Mouse (Mus musculus): ENCODE results near the gene Clcc1. TPM values are rescaled to one million over a fixed set of nuclear protein-coding genes. Genes with fewer than 3 reads are reported as not detected.
"Not testable (repeated sequence)": the region's sequence is repeated elsewhere in the genome, so short reads cannot be mapped to it uniquely, and the experiment has no call there.

Gene Clcc1
- 44.4 and 47.1 TPM in 2 replicates for polyA plus RNA-seq (2016; fragmentation: Nextera tagmentation; extraction: Ambion mirVana)

- H3K27me3 ChIP-seq (replicated peaks), result no peaks in the 10 kb centered on the region
- peak within 1 kb of the TSS; percentile 92 for H3K9ac ChIP-seq
- peaks cover 23% of the 10 kb centered on the region for H3K4me1 ChIP-seq
- no peaks in the 10 kb centered on the region for H3K9me3 ChIP-seq (replicated peaks)
- H3K36me3 ChIP-seq, result peaks cover 5% of the 10 kb centered on the region
- H3K27ac ChIP-seq, result peak within 1 kb of the TSS; percentile 82
- H3K4me2 ChIP-seq, result peak within 1 kb of the TSS; percentile 88
- ATAC-seq, result peak; percentile 96
- H3K4me3 ChIP-seq, result peak within 1 kb of the TSS; percentile 76
- WGBS (ENCODE audit: insufficient replicate concordance), result under 1% methylated on average over 57 of the region's 57 CpGs
Measured at GRCm38 (mm10) chr3:108653710-108654379, at the start of gene Clcc1. TSS of gene Clcc1 (plus strand) at chr3:108653913.

- Histone ChIP-seq H3K4me2 (no peak overlapping the region), H3K36me3 (no peaks in the 10 kb centered on the region), H3K4me1 (no peaks in the 10 kb centered on the region), H3K4me3 (no peak overlapping the region), H3K9me3 (replicated peaks) (no peaks in the 10 kb centered on the region), H3K27ac (no peak overlapping the region), H3K27me3 (replicated peaks) (no peaks in the 10 kb centered on the region), H3K9ac (no peak overlapping the region)
- 24% methylated on average over 3 of the region's 3 CpGs for WGBS (ENCODE audit: insufficient replicate concordance)
- no peak for ATAC-seq
Measured at GRCm38 (mm10) chr3:108608906-108609305, 44.8 kb upstream of the Clcc1 start.

GRCm38 (mm10) chr3:108634761-108635160, 19.0 kb upstream of the Clcc1 start:
- Histone ChIP-seq H3K9me3 (replicated peaks) (no peaks in the 10 kb centered on the region), H3K9ac (no peak overlapping the region), H3K27me3 (replicated peaks) (no peaks in the 10 kb centered on the region), H3K36me3 (no peaks in the 10 kb centered on the region), H3K4me3 (no peak overlapping the region), H3K4me2 (no peak overlapping the region), H3K27ac (no peak overlapping the region), H3K4me1 (no peaks in the 10 kb centered on the region)
- ATAC-seq, result no peak
- 79% methylated on average over 5 of the region's 5 CpGs for WGBS (ENCODE audit: insufficient replicate concordance)

GRCm38 (mm10) chr3:108639412-108639811, 14.3 kb upstream of the Clcc1 start:
- no peak for ATAC-seq
- Histone ChIP-seq H3K4me3 (no peak overlapping the region), H3K4me1 (no peaks in the 10 kb centered on the region), H3K4me2 (no peak overlapping the region), H3K36me3 (no peaks in the 10 kb centered on the region), H3K27me3 (replicated peaks) (no peaks in the 10 kb centered on the region), H3K9ac (no peak overlapping the region), H3K27ac (no peak overlapping the region), H3K9me3 (replicated peaks) (no peaks in the 10 kb centered on the region)
- WGBS (ENCODE audit: insufficient replicate concordance), result 76% methylated on average over 4 of the region's 4 CpGs

GRCm38 (mm10) chr3:108640998-108641397, 12.7 kb upstream of the Clcc1 start:
- no peak for ATAC-seq
- H3K27ac ChIP-seq, result no peak overlapping the region
- H3K36me3 ChIP-seq, result no peaks in the 10 kb centered on the region
- H3K27me3 ChIP-seq (replicated peaks), result no peaks in the 10 kb centered on the region
- H3K4me2 ChIP-seq, result no peak overlapping the region
- no peak overlapping the region for H3K9ac ChIP-seq
- WGBS (ENCODE audit: insufficient replicate concordance), result 71% methylated on average over 4 of the region's 4 CpGs
- H3K4me3 ChIP-seq, result no peak overlapping the region
- H3K9me3 ChIP-seq (replicated peaks), result no peaks in the 10 kb centered on the region
- H3K4me1 ChIP-seq, result no peaks in the 10 kb centered on the region

GRCm38 (mm10) chr3:108644856-108645255, 8.9 kb upstream of the Clcc1 start:
- Histone ChIP-seq H3K4me1 (no peaks in the 10 kb centered on the region), H3K9me3 (replicated peaks) (no peaks in the 10 kb centered on the region), H3K4me3 (no peak overlapping the region), H3K9ac (no peak overlapping the region), H3K27ac (no peak overlapping the region), H3K4me2 (no peak overlapping the region), H3K36me3 (no peaks in the 10 kb centered on the region), H3K27me3 (replicated peaks) (no peaks in the 10 kb centered on the region)
- ATAC-seq, result no peak
- 70% methylated on average over 3 of the region's 3 CpGs for WGBS (ENCODE audit: insufficient replicate concordance)

- 70% methylated on average over 7 of the region's 7 CpGs for WGBS (ENCODE audit: insufficient replicate concordance)
- Histone ChIP-seq H3K4me3 (no peak overlapping the region), H3K4me2 (no peak overlapping the region), H3K9me3 (replicated peaks) (no peaks in the 10 kb centered on the region), H3K36me3 (no peaks in the 10 kb centered on the region), H3K9ac (no peak overlapping the region), H3K27me3 (replicated peaks) (no peaks in the 10 kb centered on the region), H3K27ac (no peak overlapping the region), H3K4me1 (no peaks in the 10 kb centered on the region)
- ATAC-seq, result no peak
Measured at GRCm38 (mm10) chr3:108646036-108646435, 7.7 kb upstream of the Clcc1 start.

GRCm38 (mm10) chr3:108647681-108648080, 6.0 kb upstream of the Clcc1 start:
- not testable (repeated sequence) for H3K4me2 ChIP-seq; H3K27ac ChIP-seq; ATAC-seq; H3K9ac ChIP-seq; H3K4me3 ChIP-seq; H3K27me3 ChIP-seq (replicated peaks); H3K9me3 ChIP-seq (replicated peaks); H3K36me3 ChIP-seq; H3K4me1 ChIP-seq
- 46% methylated on average over 5 of the region's 5 CpGs for WGBS (ENCODE audit: insufficient replicate concordance)

- H3K9ac ChIP-seq, result peak overlapping the region; percentile 56; the same call in 1 of the 2 replicates
- 19% methylated on average over 9 of the region's 9 CpGs for WGBS (ENCODE audit: insufficient replicate concordance)
Measured at GRCm38 (mm10) chr3:108652866-108653642, 659 bp upstream of the Clcc1 start.

GRCm38 (mm10) chr3:108654566-108654965, 853 bp downstream of the Clcc1 start:
- Histone ChIP-seq H3K36me3 (peaks cover 8% of the 10 kb centered on the region), H3K9me3 (replicated peaks) (no peaks in the 10 kb centered on the region), H3K27ac (peak overlapping the region; percentile 82), H3K4me3 (peak overlapping the region; percentile 76), H3K27me3 (replicated peaks) (no peaks in the 10 kb centered on the region), H3K9ac (peak overlapping the region; percentile 92), H3K4me2 (peak overlapping the region; percentile 88), H3K4me1 (peaks cover 23% of the 10 kb centered on the region)
- ATAC-seq, result no peak
- WGBS (ENCODE audit: insufficient replicate concordance), result 8% methylated on average over 14 of the region's 14 CpGs

More at GRCm38 (mm10) chr3:108652866-108653642, 659 bp upstream of the Clcc1 start:
- H3K4me2 ChIP-seq, result peak overlapping the region; percentile 88
- peak overlapping the region; percentile 58; the same call in 1 of the 2 replicates for H3K27ac ChIP-seq
- ATAC-seq, result peak; percentile 36; the same call in 1 of the 2 replicates
- H3K4me1 ChIP-seq, result peaks cover 23% of the 10 kb centered on the region
- no peaks in the 10 kb centered on the region for H3K9me3 ChIP-seq (replicated peaks)
- H3K36me3 ChIP-seq, result peaks cover 4% of the 10 kb centered on the region
- peak overlapping the region; percentile 76 for H3K4me3 ChIP-seq
- no peaks in the 10 kb centered on the region for H3K27me3 ChIP-seq (replicated peaks)

- Histone ChIP-seq H3K4me3 (no peak overlapping the region), H3K9me3 (replicated peaks) (no peaks in the 10 kb centered on the region)
- WGBS (ENCODE audit: insufficient replicate concordance), result 82% methylated on average over 7 of the region's 7 CpGs
Measured at GRCm38 (mm10) chr3:108655486-108655885, 1.8 kb downstream of the Clcc1 start.

GRCm38 (mm10) chr3:108658612-108659011, 4.9 kb downstream of the Clcc1 start:
- no peak overlapping the region for H3K4me2 ChIP-seq
- peaks cover 4% of the 10 kb centered on the region; the same call in 1 of the 2 replicates for H3K9me3 ChIP-seq (replicated peaks)
- no peak overlapping the region for H3K4me3 ChIP-seq
- H3K27me3 ChIP-seq (replicated peaks), result no peaks in the 10 kb centered on the region
- WGBS (ENCODE audit: insufficient replicate concordance), result 85% methylated on average over 9 of the region's 9 CpGs
- no peak overlapping the region for H3K9ac ChIP-seq
- H3K4me1 ChIP-seq, result peaks cover 14% of the 10 kb centered on the region
- peaks cover 38% of the 10 kb centered on the region for H3K36me3 ChIP-seq
- H3K27ac ChIP-seq, result no peak overlapping the region
- no peak for ATAC-seq

More at GRCm38 (mm10) chr3:108655486-108655885, 1.8 kb downstream of the Clcc1 start:
- H3K4me1 ChIP-seq, result peaks cover 23% of the 10 kb centered on the region
- no peak overlapping the region for H3K9ac ChIP-seq
- H3K27me3 ChIP-seq (replicated peaks), result no peaks in the 10 kb centered on the region
- H3K27ac ChIP-seq, result no peak overlapping the region
- peaks cover 14% of the 10 kb centered on the region for H3K36me3 ChIP-seq
- no peak for ATAC-seq
- peak overlapping the region; percentile 88 for H3K4me2 ChIP-seq
